Mouse (Mus musculus): ENCODE measurements around the gene Emsy.

Gene Emsy

GRCm38 (mm10) chr7:98656531-98657221 lies at the start of gene Emsy:
TSS of gene Emsy (minus strand) at chr7:98656783.
- peak; percentile 97 for DNase-seq (ENCODE audit: low read depth, low spot score)

- no peak for DNase-seq (ENCODE audit: low read depth, low spot score)
These were observed 47.7 kb upstream of the Emsy start for GRCm38 (mm10) chr7:98704276-98704675.

- DNase-seq (ENCODE audit: low read depth, low spot score): peak; percentile 70
These were observed 46.8 kb upstream of the Emsy start for GRCm38 (mm10) chr7:98703365-98703881.

- DNase-seq (ENCODE audit: low read depth, low spot score): peak; percentile 99
These were observed 46.0 kb upstream of the Emsy start, which contains the start of gene Thap12 for GRCm38 (mm10) chr7:98702283-98703240. TSS of gene Thap12 (plus strand) at chr7:98703103.

GRCm38 (mm10) chr7:98701771-98702170 lies 45.2 kb upstream of the Emsy start:
- peak; percentile 21 for DNase-seq (ENCODE audit: low read depth, low spot score)

GRCm38 (mm10) chr7:98698590-98698989 lies 42.0 kb upstream of the Emsy start:
- DNase-seq (ENCODE audit: low read depth, low spot score): peak; percentile 46

GRCm38 (mm10) chr7:98698041-98698440 lies 41.5 kb upstream of the Emsy start:
- DNase-seq (ENCODE audit: low read depth, low spot score): no peak

GRCm38 (mm10) chr7:98697496-98697895 lies 40.9 kb upstream of the Emsy start:
- DNase-seq (ENCODE audit: low read depth, low spot score): peak; percentile 34

GRCm38 (mm10) chr7:98694046-98694445 lies 37.5 kb upstream of the Emsy start:
- DNase-seq (ENCODE audit: low read depth, low spot score): peak; percentile 92

- peak; percentile 92 for DNase-seq (ENCODE audit: low read depth, low spot score)
These were observed 36.4 kb upstream of the Emsy start for GRCm38 (mm10) chr7:98692761-98693546.

- no peak for DNase-seq (ENCODE audit: low read depth, low spot score)
These were observed 34.2 kb upstream of the Emsy start for GRCm38 (mm10) chr7:98690831-98691230.

GRCm38 (mm10) chr7:98690126-98690525 lies 33.5 kb upstream of the Emsy start:
- DNase-seq (ENCODE audit: low read depth, low spot score): no peak

GRCm38 (mm10) chr7:98685895-98686294 lies 29.3 kb upstream of the Emsy start:
- no peak for DNase-seq (ENCODE audit: low read depth, low spot score)

GRCm38 (mm10) chr7:98682821-98683220 lies 26.2 kb upstream of the Emsy start:
- no peak for DNase-seq (ENCODE audit: low read depth, low spot score)

- DNase-seq (ENCODE audit: low read depth, low spot score): no peak
These were observed 24.1 kb upstream of the Emsy start for GRCm38 (mm10) chr7:98680691-98681090.

GRCm38 (mm10) chr7:98678441-98678840 lies 21.9 kb upstream of the Emsy start:
- no peak for DNase-seq (ENCODE audit: low read depth, low spot score)

- no peak for DNase-seq (ENCODE audit: low read depth, low spot score)
These were observed 20.9 kb upstream of the Emsy start for GRCm38 (mm10) chr7:98677511-98677910.

GRCm38 (mm10) chr7:98674344-98674743 lies 17.8 kb upstream of the Emsy start:
- DNase-seq (ENCODE audit: low read depth, low spot score): no peak

- no peak for DNase-seq (ENCODE audit: low read depth, low spot score)
These were observed 15.8 kb upstream of the Emsy start for GRCm38 (mm10) chr7:98672241-98672955.

GRCm38 (mm10) chr7:98671416-98671815 lies 14.8 kb upstream of the Emsy start:
- no peak for DNase-seq (ENCODE audit: low read depth, low spot score)

- no peak for DNase-seq (ENCODE audit: low read depth, low spot score)
These were observed 14.2 kb upstream of the Emsy start for GRCm38 (mm10) chr7:98670831-98671230.

Data from CD4-positive helper T cell, adult 2 months (primary cell).